Mouse (Mus musculus): ENCODE results near the gene Eri3.

DNA sequence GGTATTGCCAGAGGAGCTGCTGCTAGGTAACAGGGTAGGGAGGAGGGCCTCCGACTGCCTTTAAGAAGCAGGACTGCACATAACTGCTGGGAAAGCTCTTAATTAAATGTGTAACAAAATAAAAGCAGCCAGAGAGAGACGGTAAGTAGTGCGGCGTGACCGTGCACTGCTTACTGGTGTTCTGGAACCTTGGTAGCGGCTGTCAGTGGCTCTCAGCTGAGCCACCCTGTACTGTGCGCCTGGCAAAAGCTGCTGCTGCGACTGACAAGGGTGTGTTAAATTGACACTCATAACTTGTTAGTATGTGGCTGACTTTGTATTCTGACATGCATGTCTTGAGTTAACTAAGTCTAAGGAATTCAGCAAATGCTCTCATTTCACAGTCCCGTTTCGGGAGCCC, 45.1 kb downstream of the Eri3 start:
- no peak for TF ChIP-seq MAX (IDR thresholded peaks at IDR 0.05; ENCODE audit: low read depth)
- TF ChIP-seq E2F4 (IDR thresholded peaks at IDR 0.05; ENCODE audit: insufficient read depth): no peak
- no peak for TF ChIP-seq POLR2A (IDR thresholded peaks at IDR 0.05; ENCODE audit: insufficient read length, low read depth)
- no peak for TF ChIP-seq CEBPB (IDR thresholded peaks at IDR 0.05; ENCODE audit: insufficient read depth, poor library complexity, severe bottlenecking)
- TF ChIP-seq MYOD1 (IDR thresholded peaks at IDR 0.05; ENCODE audit: control insufficient read depth in 1 of 3, insufficient read length in 2 of 3, low read depth in 2 of 3): no peak
- no peak for TF ChIP-seq MYOG (IDR thresholded peaks at IDR 0.05; ENCODE audit: control insufficient read depth in 1 of 3, insufficient read depth in 1 of 3, insufficient read length in 2 of 3, low read depth in 2 of 3)
- no peak for TF ChIP-seq USF1 (IDR thresholded peaks at IDR 0.05; ENCODE audit: low read depth)
- no peak for TF ChIP-seq POLR2AphosphoS2 (IDR thresholded peaks at IDR 0.05; ENCODE audit: insufficient read length, low read depth)

Data from myocyte (in vitro differentiated cells).